In the genomic region with DNA sequence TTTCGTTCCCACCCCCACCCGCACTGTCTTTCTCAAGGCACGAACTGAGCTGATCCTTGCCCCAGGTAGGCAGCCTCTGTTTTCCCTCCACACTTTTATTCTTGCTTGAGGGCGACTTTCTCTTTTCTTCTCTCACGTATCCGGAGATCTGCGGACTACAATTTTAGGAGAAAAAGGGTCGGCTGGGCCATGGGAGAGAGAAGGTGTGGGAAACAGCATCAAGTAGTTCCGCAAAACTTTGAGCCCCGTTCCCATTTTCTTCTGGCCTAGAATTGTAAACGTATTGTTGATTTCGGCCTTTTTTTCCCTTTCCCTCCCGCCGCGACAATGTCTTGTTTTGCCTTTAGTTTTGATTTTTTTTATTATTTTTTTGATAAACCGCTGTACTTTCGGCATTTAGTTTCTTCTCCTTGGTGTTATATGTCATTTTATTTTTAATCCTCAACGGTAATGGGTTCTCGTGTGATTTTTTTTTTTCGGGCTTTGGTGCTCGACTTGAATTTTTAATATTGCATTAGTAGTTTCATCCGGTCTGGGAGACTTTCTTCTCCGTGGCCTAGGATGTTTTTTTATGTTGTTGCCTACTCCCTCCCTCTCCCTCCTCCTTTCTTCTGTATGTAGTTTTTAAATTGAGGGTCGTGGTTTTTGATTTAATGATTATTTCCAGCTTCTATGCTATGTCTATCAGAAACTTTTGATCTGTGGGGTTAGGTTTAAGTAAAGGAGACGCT, we compare ENCODE assay signal across 8 mouse cellular contexts. TPM values are rescaled to one million over a fixed set of nuclear protein-coding genes. Genes with fewer than 3 reads are reported as not detected.
DNase-seq lines count a peak whose midpoint lies in the region; ATAC-seq and TF ChIP-seq lines count a peak whose summit lies in the region.

No protein-coding gene starts in this region.

- WGBS in kidney, adult 2 months, result 1% methylated on average over 25 of the region's 25 CpGs
- 17% methylated on average over 25 of the region's 25 CpGs for WGBS in embryonic facial prominence, embryonic 15.5 days
- WGBS in intestine, embryonic 14.5 days, result 16% methylated on average over 24 of the region's 25 CpGs
- WGBS in midbrain, postnatal 0 days, result 17% methylated on average over 25 of the region's 25 CpGs

- no peaks in the 10 kb centered on the region for H3K27me3 ChIP-seq in kidney, adult 2 months (replicated peaks; ENCODE audit: control insufficient read depth, insufficient read depth, low read length)
- no peaks in the 10 kb centered on the region for H3K27me3 ChIP-seq in MEL (ENCODE audit: control insufficient read depth in 1 of 2, insufficient read depth in 2 of 2, low read length in 2 of 2)
- no peaks in the 10 kb centered on the region for H3K27me3 ChIP-seq in embryonic facial prominence, embryonic 15.5 days
- no peaks in the 10 kb centered on the region for H3K27me3 ChIP-seq in intestine, embryonic 14.5 days (replicated peaks; ENCODE audit: control insufficient read depth, insufficient read depth, low read length)
- H3K27me3 ChIP-seq in midbrain, postnatal 0 days (ENCODE audit: insufficient read depth, low read length), result no peaks in the 10 kb centered on the region

- peaks cover 51% of the 10 kb centered on the region for H3K79me2 ChIP-seq in MEL (ENCODE audit: control insufficient read depth, insufficient read depth, low read length, poor library complexity)

- H3K4me2 ChIP-seq in embryonic facial prominence, embryonic 15.5 days (replicated peaks), result peak overlapping the region; percentile 40
- peak overlapping the region; percentile 54 for H3K4me2 ChIP-seq in intestine, embryonic 14.5 days (ENCODE audit: low read length)
- peak overlapping the region; percentile 49 for H3K4me2 ChIP-seq in midbrain, postnatal 0 days (ENCODE audit: low read depth, low read length, poor library complexity, severe bottlenecking)

- H3K4me1 ChIP-seq in kidney, adult 2 months (ENCODE audit: control insufficient read depth, insufficient read depth, low read length), result no peaks in the 10 kb centered on the region; the same call in 1 of the 2 replicates
- H3K4me1 ChIP-seq in MEL (ENCODE audit: control insufficient read depth in 1 of 2, insufficient read depth in 2 of 2, low read length in 2 of 2), result peaks cover 1 to 7% of the 10 kb centered on the region in 2 experiments; a peak in 3 of 4 replicates
- H3K4me1 ChIP-seq in embryonic facial prominence, embryonic 15.5 days, result no peaks in the 10 kb centered on the region
- H3K4me1 ChIP-seq in intestine, embryonic 14.5 days (replicated peaks; ENCODE audit: control insufficient read depth, insufficient read depth, low read length), result 0 out of 2 replicates have a peak, but pooled peaks cover 3% of the 10 kb centered on the region
- H3K4me1 ChIP-seq in midbrain, postnatal 0 days (ENCODE audit: insufficient read depth, low read length), result no peaks in the 10 kb centered on the region; the same call in 1 of the 2 replicates

- H3K4me3 ChIP-seq in kidney, adult 2 months (ENCODE audit: insufficient read depth, low read depth, low read length), result peak overlapping the region; percentile 98
- H3K4me3 ChIP-seq in MEL (ENCODE audit: control insufficient read depth in 1 of 2, insufficient read depth in 1 of 2, low read depth in 2 of 2, low read length in 2 of 2), result peak overlapping the region; percentile 88 to 95
- H3K4me3 ChIP-seq in embryonic facial prominence, embryonic 15.5 days (replicated peaks), result peak overlapping the region; percentile 59
- H3K4me3 ChIP-seq in intestine, embryonic 14.5 days (ENCODE audit: low read depth, low read length), result peak overlapping the region; percentile 53
- H3K4me3 ChIP-seq in midbrain, postnatal 0 days (ENCODE audit: low read depth, low read length), result peak overlapping the region; percentile 62

- no peaks in the 10 kb centered on the region for H3K9me3 ChIP-seq in MEL (replicated peaks; ENCODE audit: insufficient read depth, low read length)
- H3K9me3 ChIP-seq in embryonic facial prominence, embryonic 15.5 days (replicated peaks), result no peaks in the 10 kb centered on the region
- no peaks in the 10 kb centered on the region for H3K9me3 ChIP-seq in intestine, embryonic 14.5 days (ENCODE audit: control insufficient read depth, low read length)
- H3K9me3 ChIP-seq in midbrain, postnatal 0 days (ENCODE audit: low read length), result no peaks in the 10 kb centered on the region

- no peak for TF ChIP-seq CTCF in kidney, adult 2 months (conservative IDR thresholded peaks at IDR 0.05; ENCODE audit: insufficient read depth, insufficient read length, low read depth, low read length)
- TF ChIP-seq CTCF in MEL (IDR thresholded peaks at IDR 0.05 in 2 of 3, conservative IDR thresholded peaks at IDR 0.05 in 1 of 3; ENCODE audit: control insufficient read depth in 1 of 3, insufficient read depth in 1 of 3, low read depth in 2 of 3, low read length in 3 of 3, poor library complexity in 1 of 3, severe bottlenecking in 1 of 3), result no peak
- TF ChIP-seq CTCF in midbrain, postnatal 0 days (IDR thresholded peaks at IDR 0.05), result no peak

- no peak for DNase-seq in kidney, adult 2 months
- DNase-seq in kidney, postnatal 14 days, result no peak
- no peak for DNase-seq in MEL (ENCODE audit: low read depth, low spot score)
- DNase-seq in intestine, embryonic 14.5 days (ENCODE audit: low spot score), result no peak
- DNase-seq in midbrain, postnatal 0 days (ENCODE audit: low spot score), result no peak
- DNase-seq in thymus, adult 18-20 months, result no peak
- DNase-seq in layer of hippocampus, postnatal 10 days (ENCODE audit: low spot score in 2 of 2), result no peak

- no peaks in the 10 kb centered on the region for H3K36me3 ChIP-seq in kidney, adult 2 months (ENCODE audit: control insufficient read depth, insufficient read depth, low read length)
- peaks cover 0 to 13% of the 10 kb centered on the region in 2 experiments; a peak in 2 of 4 replicates for H3K36me3 ChIP-seq in MEL (ENCODE audit: control insufficient read depth in 1 of 2, insufficient read depth in 2 of 2, low read length in 2 of 2)
- H3K36me3 ChIP-seq in embryonic facial prominence, embryonic 15.5 days, result no peaks in the 10 kb centered on the region
- no peaks in the 10 kb centered on the region for H3K36me3 ChIP-seq in intestine, embryonic 14.5 days (ENCODE audit: control insufficient read depth, insufficient read depth, low read length)
- no peaks in the 10 kb centered on the region for H3K36me3 ChIP-seq in midbrain, postnatal 0 days (ENCODE audit: insufficient read depth, low read length)

- ATAC-seq in embryonic facial prominence, embryonic 15.5 days (ENCODE audit: insufficient number of reproducible peaks, low FRiP score, low TSS enrichment, low read depth), result no peak
- ATAC-seq in intestine, embryonic 14.5 days (replicated peaks; ENCODE audit: low FRiP score, low TSS enrichment, low read depth), result no peak
- no peak for ATAC-seq in midbrain, postnatal 0 days (ENCODE audit: low FRiP score)

- no peak for TF ChIP-seq POLR2A in kidney, adult 2 months (IDR thresholded peaks at IDR 0.05; ENCODE audit: low read depth, low read length)
- peak in 1 of 2 experiments; percentile 16; a peak in 1 of 4 replicates for TF ChIP-seq POLR2A in MEL (IDR thresholded peaks at IDR 0.05; ENCODE audit: control insufficient read depth in 1 of 2, insufficient read depth in 1 of 2, low read depth in 1 of 2, low read length in 2 of 2, poor library complexity in 1 of 2)

- H3K9ac ChIP-seq in MEL (ENCODE audit: control insufficient read depth, low read depth, low read length, poor library complexity, severe bottlenecking), result peak overlapping the region; percentile 99
- H3K9ac ChIP-seq in embryonic facial prominence, embryonic 15.5 days, result peak overlapping the region; percentile 31
- peak overlapping the region; percentile 67 for H3K9ac ChIP-seq in intestine, embryonic 14.5 days (ENCODE audit: low read length)
- H3K9ac ChIP-seq in midbrain, postnatal 0 days (replicated peaks; ENCODE audit: low read length, poor library complexity, severe bottlenecking), result peak overlapping the region; percentile 33; the same call in 1 of the 2 replicates

- no peak for TF ChIP-seq EP300 in MEL (IDR thresholded peaks at IDR 0.05; ENCODE audit: low read depth in 1 of 2, low read length in 2 of 2)

- no peak for TF ChIP-seq RAD21 in MEL (IDR thresholded peaks at IDR 0.05; ENCODE audit: low read depth, low read length)

- H3K27ac ChIP-seq in kidney, adult 2 months (ENCODE audit: insufficient read depth, low read depth, low read length), result peak overlapping the region; percentile 98
- H3K27ac ChIP-seq in MEL (ENCODE audit: control insufficient read depth, low read depth, low read length), result peak overlapping the region; percentile 100
- H3K27ac ChIP-seq in embryonic facial prominence, embryonic 15.5 days (replicated peaks), result peak overlapping the region; percentile 95
- peak overlapping the region; percentile 99 for H3K27ac ChIP-seq in intestine, embryonic 14.5 days (ENCODE audit: low read depth)
- peak overlapping the region; percentile 80 for H3K27ac ChIP-seq in midbrain, postnatal 0 days (ENCODE audit: low read depth, low read length)

TF ChIP-seq in MEL, 35 proteins besides CTCF, POLR2A, EP300 and RAD21:
- 0 out of 2 replicates have a peak, but pooled peaks have one; percentile 5 for TF ChIP-seq CHD1 (IDR thresholded peaks at IDR 0.05; ENCODE audit: low read depth, low read length)
- peak; percentile 8; the same call in 1 of the 2 replicates for TF ChIP-seq MXI1 (IDR thresholded peaks at IDR 0.05; ENCODE audit: low read depth, low read length)
- TF ChIP-seq HCFC1 (IDR thresholded peaks at IDR 0.05; ENCODE audit: low read depth, low read length), result 0 out of 2 replicates have a peak, but pooled peaks have one; percentile 20
- peak; percentile 9; the same call in 1 of the 2 replicates for TF ChIP-seq NELFE (IDR thresholded peaks at IDR 0.05; ENCODE audit: low read depth, low read length)
- no peak for TF ChIP-seq KAT2A (conservative IDR thresholded peaks at IDR 0.05; ENCODE audit: low read depth, low read length)
- no peak for TF ChIP-seq USF1 (IDR thresholded peaks at IDR 0.05; ENCODE audit: low read depth, low read length)
- TF ChIP-seq TBP (IDR thresholded peaks at IDR 0.05; ENCODE audit: low read depth, low read length), result peak; percentile 44; the same call in 1 of the 2 replicates
- TF ChIP-seq MYC (IDR thresholded peaks at IDR 0.05; ENCODE audit: low read depth, low read length), result peak; percentile 9; the same call in 1 of the 2 replicates
- 0 out of 2 replicates have a peak, but pooled peaks have one; percentile 40 for TF ChIP-seq ZNF384 (IDR thresholded peaks at IDR 0.05; ENCODE audit: low read depth, low read length)

RNA-seq across cellular contexts. Expression of gene Stag2, which starts 2.1 kb away (rescaled TPM):
- polyA plus RNA-seq in kidney, adult 2 months (2012; rRNA removed), result 6.8 and 8.8 TPM in 2 replicates
- total RNA-seq in MEL (2012; rRNA removed), result 22.9 and 29.3 TPM in 2 replicates
- 10 to 100 TPM in 1 of 2 experiments, not detected in 1; 18.0 TPM for polyA plus RNA-seq in MEL (2012; ENCODE audit: insufficient read depth in 1 of 2, insufficient read length in 2 of 2, low read depth in 1 of 2, low replicate concordance in 2 of 2, missing spikeins in 1 of 2)
- polyA plus RNA-seq in embryonic facial prominence, embryonic 15.5 days (2015; fragmentation: Nextera tagmentation; extraction: Ambion mirVana), result 34.1 and 39.0 TPM in 2 replicates
- 46.8 and 49.8 TPM in 2 replicates for polyA plus RNA-seq in intestine, embryonic 14.5 days (2014; fragmentation: Nextera tagmentation; extraction: Ambion mirVana)
- 48.8 and 51.6 TPM in 2 replicates for total RNA-seq in midbrain, postnatal 0 days (2014; rRNA removed)
- 12.2 and 13.0 TPM in 2 replicates for polyA plus RNA-seq in midbrain, postnatal 0 days (2015; fragmentation: Nextera tagmentation; extraction: Ambion mirVana)
- total RNA-seq in layer of hippocampus, postnatal 10 days (2021), result 10 to 100 TPM; 46.1 to 50.1 TPM

Comparison
In these comparisons a context has a peak if more than half of its experiments do, and no peak if none do; other contexts are left out.
1. H3K9ac ChIP-seq: peak in every context shown above with its lines; median percentile 99 in MEL; 67 in intestine, embryonic 14.5 days; 33 in midbrain, postnatal 0 days; 31 in embryonic facial prominence, embryonic 15.5 days.